Mouse (Mus musculus): ENCODE data around the gene Ccdc28b. TPM values are rescaled to one million over a fixed set of nuclear protein-coding genes. Genes with fewer than 3 reads are reported as not detected.
A peak's percentile ranks its signal among the peaks of the same experiment; 100 is the strongest.

The Ccdc28b gene
- polyA plus RNA-seq, 1 experiment from 2014 or later = 141 TPM

DNA sequence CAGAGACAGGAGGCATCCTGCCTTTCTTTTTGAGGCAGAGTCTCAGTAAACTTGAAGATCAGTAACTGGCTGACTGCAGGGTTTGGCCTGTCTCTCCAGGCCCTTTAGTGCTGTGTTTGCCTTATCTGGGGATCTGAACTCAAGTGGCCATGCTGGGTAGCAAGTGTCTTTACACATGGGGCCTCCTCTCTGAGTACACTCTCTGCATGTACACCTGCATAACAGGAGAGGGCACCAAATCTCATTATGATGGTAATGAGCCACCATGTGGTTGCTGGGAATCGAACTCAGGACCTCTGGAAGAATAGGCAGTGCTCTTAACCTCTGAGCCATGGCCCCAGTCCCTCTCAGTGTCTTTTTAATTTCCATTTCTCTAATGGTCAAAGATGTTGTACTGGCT, 41.5 kb downstream of the Ccdc28b start:
- Histone ChIP-seq H3K9me3 (ENCODE audit: control insufficient read depth, low read length) (no peaks in the 10 kb centered on the region), H3K36me3 (ENCODE audit: control insufficient read depth, insufficient read depth, low read length) (no peaks in the 10 kb centered on the region), H3K4me1 (ENCODE audit: control insufficient read depth, insufficient read depth, low read length) (no peaks in the 10 kb centered on the region), H3K27ac (ENCODE audit: low read depth, low read length) (no peak overlapping the region), H3K4me2 (ENCODE audit: low read depth, low read length) (no peak overlapping the region), H3K27me3 (ENCODE audit: control insufficient read depth, insufficient read depth, low read length) (no peaks in the 10 kb centered on the region), H3K4me3 (ENCODE audit: low read depth, low read length) (no peak overlapping the region), H3K9ac (replicated peaks; ENCODE audit: low read depth, low read length) (no peak overlapping the region)
- no peak for ATAC-seq (ENCODE audit: low read depth)
- 80% methylated on average over 1 of the region's 1 CpGs for WGBS

DNA sequence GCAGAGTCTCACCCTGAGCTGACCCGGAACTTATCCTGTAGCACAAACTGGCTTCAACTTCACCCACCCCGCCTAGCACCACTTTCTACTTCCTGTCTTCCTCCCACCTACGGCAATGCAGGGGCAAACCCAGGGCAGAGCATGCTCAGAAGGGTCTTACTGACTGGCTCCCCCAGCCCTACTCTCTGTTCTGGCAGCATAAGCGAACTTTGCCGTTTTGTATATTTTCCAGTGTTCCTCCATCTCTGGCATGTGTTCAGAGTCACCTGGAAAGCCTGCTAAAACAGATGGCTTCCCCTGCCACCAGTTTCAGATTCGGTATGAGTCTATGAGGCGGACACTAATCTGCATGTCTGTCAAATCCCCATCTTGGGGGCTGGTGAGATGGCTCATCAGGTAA, 43.4 kb downstream of the Ccdc28b start:
- Histone ChIP-seq H3K27me3 (ENCODE audit: control insufficient read depth, insufficient read depth, low read length) (no peaks in the 10 kb centered on the region), H3K36me3 (ENCODE audit: control insufficient read depth, insufficient read depth, low read length) (no peaks in the 10 kb centered on the region), H3K9me3 (ENCODE audit: control insufficient read depth, low read length) (no peaks in the 10 kb centered on the region), H3K27ac (ENCODE audit: low read depth, low read length) (no peak overlapping the region), H3K4me2 (ENCODE audit: low read depth, low read length) (no peak overlapping the region), H3K4me3 (ENCODE audit: low read depth, low read length) (no peak overlapping the region), H3K4me1 (ENCODE audit: control insufficient read depth, insufficient read depth, low read length) (no peaks in the 10 kb centered on the region; the same call in 1 of the 2 replicates), H3K9ac (replicated peaks; ENCODE audit: low read depth, low read length) (no peak overlapping the region)
- ATAC-seq (ENCODE audit: low read depth) = no peak
- 78% methylated on average over 7 of the region's 7 CpGs for WGBS

DNA sequence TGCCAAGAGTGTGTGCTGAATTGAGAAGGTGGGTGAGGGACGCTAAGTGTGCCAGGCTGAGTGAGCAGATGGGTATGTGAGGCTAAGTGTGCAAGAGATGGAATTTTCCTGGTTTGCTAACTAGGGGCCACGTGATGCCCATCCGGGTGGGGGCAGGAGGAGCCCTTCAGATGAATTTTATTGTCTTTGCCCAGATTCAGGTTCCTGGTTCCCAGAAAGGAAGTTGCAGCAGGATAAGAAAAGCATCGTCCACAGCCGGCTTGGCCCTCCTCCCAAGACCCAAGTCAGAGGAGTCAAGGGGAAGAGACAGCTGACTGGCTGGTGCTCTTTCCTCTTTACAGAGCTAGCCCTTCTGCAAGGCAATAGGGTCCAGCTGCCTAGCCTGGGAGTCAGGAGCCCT, 45.3 kb downstream of the Ccdc28b start, which contains the start of gene Fam167b:
Gene Fam167b, minus strand, starts transcription at position 84 of the 400 bp plus-strand sequence.
- no peak within 1 kb of the TSS for H3K9ac ChIP-seq (replicated peaks; ENCODE audit: low read depth, low read length)
- 78% methylated on average over 5 of the region's 5 CpGs for WGBS
- H3K4me1 ChIP-seq (ENCODE audit: control insufficient read depth, insufficient read depth, low read length) = no peaks in the 10 kb centered on the region; the same call in 1 of the 2 replicates
- no peaks in the 10 kb centered on the region for H3K27me3 ChIP-seq (ENCODE audit: control insufficient read depth, insufficient read depth, low read length)
- H3K9me3 ChIP-seq (ENCODE audit: control insufficient read depth, low read length) = no peaks in the 10 kb centered on the region
- no peak within 1 kb of the TSS for H3K4me3 ChIP-seq (ENCODE audit: low read depth, low read length)
- no peak within 1 kb of the TSS for H3K27ac ChIP-seq (ENCODE audit: low read depth, low read length)
- no peak within 1 kb of the TSS for H3K4me2 ChIP-seq (ENCODE audit: low read depth, low read length)
- H3K36me3 ChIP-seq (ENCODE audit: control insufficient read depth, insufficient read depth, low read length) = no peaks in the 10 kb centered on the region
- no peak for ATAC-seq (ENCODE audit: low read depth)

DNA sequence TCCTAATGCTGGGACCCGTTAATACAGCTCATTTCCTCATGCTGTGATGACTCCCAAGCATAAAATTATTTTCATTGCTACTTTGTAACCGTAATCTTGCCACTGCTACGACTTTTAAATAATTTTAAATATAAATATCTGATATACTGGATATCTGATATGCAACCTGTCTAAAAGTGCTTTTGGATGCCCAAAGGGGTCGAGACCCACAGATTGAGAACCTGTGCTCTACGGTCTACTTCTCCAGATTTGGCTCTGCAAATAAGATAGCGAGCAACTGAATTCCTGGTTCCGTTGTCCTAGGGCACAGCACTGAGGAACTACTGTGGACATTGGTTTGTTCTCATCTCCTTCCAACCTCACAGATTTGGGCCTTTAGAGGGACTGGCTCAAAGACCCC, 46.1 kb downstream of the Ccdc28b start:
- Histone ChIP-seq H3K36me3 (ENCODE audit: control insufficient read depth, insufficient read depth, low read length) (no peaks in the 10 kb centered on the region), H3K9me3 (ENCODE audit: control insufficient read depth, low read length) (no peaks in the 10 kb centered on the region), H3K27ac (ENCODE audit: low read depth, low read length) (no peak overlapping the region), H3K27me3 (ENCODE audit: control insufficient read depth, insufficient read depth, low read length) (no peaks in the 10 kb centered on the region), H3K4me3 (ENCODE audit: low read depth, low read length) (no peak overlapping the region), H3K4me2 (ENCODE audit: low read depth, low read length) (no peak overlapping the region), H3K9ac (replicated peaks; ENCODE audit: low read depth, low read length) (no peak overlapping the region), H3K4me1 (ENCODE audit: control insufficient read depth, insufficient read depth, low read length) (no peaks in the 10 kb centered on the region; the same call in 1 of the 2 replicates)
- ATAC-seq (ENCODE audit: low read depth) = no peak
- WGBS = 83% methylated on average over 7 of the region's 7 CpGs

DNA sequence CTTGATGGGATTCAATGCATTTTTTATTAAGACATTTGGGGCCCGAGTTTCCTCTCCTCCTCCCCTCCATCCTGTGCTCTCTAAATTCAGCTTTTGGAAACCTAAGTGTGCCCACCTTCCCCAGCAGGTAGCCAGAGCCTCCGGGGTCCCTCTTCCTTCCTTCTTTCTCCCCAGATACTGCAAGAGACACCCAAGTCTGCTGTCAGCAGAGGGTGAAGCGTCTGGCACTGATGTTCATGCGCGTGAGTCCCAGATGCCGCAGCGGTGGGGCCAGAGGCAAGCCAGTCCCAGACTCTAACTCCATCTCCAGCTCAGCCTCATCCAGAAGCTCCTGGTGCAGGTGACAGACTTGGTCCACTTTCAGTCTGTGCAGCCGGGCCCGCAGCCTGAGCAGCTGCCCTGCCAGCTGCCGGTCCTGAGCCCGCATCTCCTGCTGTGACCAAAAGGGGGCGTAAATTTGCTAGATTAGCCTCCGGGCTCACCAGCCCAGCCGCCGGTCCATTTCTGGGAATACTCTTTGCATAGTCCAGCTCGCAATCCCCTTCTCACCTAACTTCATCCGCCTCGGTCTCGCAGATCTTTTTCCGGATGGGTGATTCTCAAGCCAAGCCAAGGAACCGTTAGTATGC, 46.8 kb downstream of the Ccdc28b start:
- Histone ChIP-seq H3K4me2 (ENCODE audit: low read depth, low read length) (peak overlapping the region; percentile 14; the same call in 1 of the 2 replicates), H3K4me3 (ENCODE audit: low read depth, low read length) (no peak overlapping the region), H3K9ac (replicated peaks; ENCODE audit: low read depth, low read length) (no peak overlapping the region), H3K36me3 (ENCODE audit: control insufficient read depth, insufficient read depth, low read length) (no peaks in the 10 kb centered on the region), H3K27ac (ENCODE audit: low read depth, low read length) (no peak overlapping the region), H3K9me3 (ENCODE audit: control insufficient read depth, low read length) (no peaks in the 10 kb centered on the region), H3K27me3 (ENCODE audit: control insufficient read depth, insufficient read depth, low read length) (no peaks in the 10 kb centered on the region), H3K4me1 (ENCODE audit: control insufficient read depth, insufficient read depth, low read length) (no peaks in the 10 kb centered on the region; the same call in 1 of the 2 replicates)
- ATAC-seq (ENCODE audit: low read depth) = no peak
- 33% methylated on average over 21 of the region's 21 CpGs for WGBS

DNA sequence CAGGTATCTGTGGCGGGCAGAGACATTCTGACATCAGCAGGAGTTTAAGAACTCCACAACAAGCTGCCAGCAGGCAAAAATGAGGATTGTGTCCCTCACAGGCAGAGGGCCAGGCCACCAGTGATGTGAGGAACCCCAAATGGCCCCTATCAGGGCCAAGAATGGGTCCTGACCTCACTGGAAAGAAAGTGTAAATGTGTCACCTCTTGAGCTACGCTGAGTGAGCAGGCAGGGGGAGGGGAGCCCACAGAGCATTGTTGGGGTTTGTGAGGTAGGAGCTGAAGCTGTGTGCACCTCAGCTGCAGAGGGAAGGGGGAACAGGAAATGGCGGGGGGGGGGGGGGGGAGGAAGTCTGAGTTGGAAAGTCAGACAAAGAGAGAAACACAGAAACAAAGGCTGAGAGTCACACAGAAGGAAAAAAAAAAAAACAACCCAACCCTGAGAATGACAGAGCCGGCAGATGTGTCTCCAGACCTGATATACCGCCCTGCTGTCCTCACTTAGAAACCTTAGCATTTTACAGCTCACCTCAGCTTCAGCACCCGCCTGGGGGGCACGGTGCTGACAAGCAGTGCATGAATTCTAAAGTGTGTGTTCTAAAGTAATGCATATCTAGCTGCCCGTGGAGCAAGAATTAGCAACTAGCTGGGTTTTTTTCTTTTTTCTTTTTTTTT, 48.4 kb downstream of the Ccdc28b start:
- Histone ChIP-seq H3K9ac (replicated peaks; ENCODE audit: low read depth, low read length) (no peak overlapping the region), H3K4me2 (ENCODE audit: low read depth, low read length) (no peak overlapping the region), H3K4me1 (ENCODE audit: control insufficient read depth, insufficient read depth, low read length) (no peaks in the 10 kb centered on the region; the same call in 1 of the 2 replicates), H3K36me3 (ENCODE audit: control insufficient read depth, insufficient read depth, low read length) (no peaks in the 10 kb centered on the region), H3K4me3 (ENCODE audit: low read depth, low read length) (no peak overlapping the region), H3K9me3 (ENCODE audit: control insufficient read depth, low read length) (no peaks in the 10 kb centered on the region), H3K27me3 (ENCODE audit: control insufficient read depth, insufficient read depth, low read length) (no peaks in the 10 kb centered on the region), H3K27ac (ENCODE audit: low read depth, low read length) (no peak overlapping the region)
- ATAC-seq (ENCODE audit: low read depth) = no peak
- WGBS = 41% methylated on average over 8 of the region's 8 CpGs

DNA sequence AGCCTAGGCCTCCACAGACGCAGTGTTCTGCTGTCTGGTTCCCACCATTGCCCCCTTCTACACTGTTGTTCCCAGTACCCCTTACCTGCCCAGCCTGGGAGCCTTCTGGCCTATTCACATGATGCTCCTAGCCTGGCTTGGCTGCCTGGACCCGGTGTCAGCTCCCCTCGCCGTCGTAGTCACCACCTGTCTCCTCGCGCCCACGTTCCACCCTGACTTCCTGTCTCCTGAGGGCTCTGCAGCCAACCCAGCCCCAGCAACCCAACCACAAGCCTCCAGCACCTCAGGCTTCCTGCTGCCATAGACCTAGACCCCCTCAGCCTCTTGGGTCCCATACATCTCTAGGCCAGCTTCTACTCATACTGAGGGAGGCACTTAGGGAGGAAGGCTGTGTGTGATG, 50.3 kb downstream of the Ccdc28b start, which contains the start of gene Lck:
Gene Lck, minus strand, starts transcription at position 212 of the 400 bp plus-strand sequence.
- no peaks in the 10 kb centered on the region for H3K27me3 ChIP-seq (ENCODE audit: control insufficient read depth, insufficient read depth, low read length)
- no peaks in the 10 kb centered on the region; the same call in 1 of the 2 replicates for H3K4me1 ChIP-seq (ENCODE audit: control insufficient read depth, insufficient read depth, low read length)
- H3K4me3 ChIP-seq (ENCODE audit: low read depth, low read length) = no peak within 1 kb of the TSS
- ATAC-seq (ENCODE audit: low read depth) = no peak
- H3K9ac ChIP-seq (replicated peaks; ENCODE audit: low read depth, low read length) = no peak within 1 kb of the TSS
- H3K36me3 ChIP-seq (ENCODE audit: control insufficient read depth, insufficient read depth, low read length) = no peaks in the 10 kb centered on the region
- no peaks in the 10 kb centered on the region for H3K9me3 ChIP-seq (ENCODE audit: control insufficient read depth, low read length)
- H3K4me2 ChIP-seq (ENCODE audit: low read depth, low read length) = no peak within 1 kb of the TSS
- no peak within 1 kb of the TSS for H3K27ac ChIP-seq (ENCODE audit: low read depth, low read length)
- 93% methylated on average over 7 of the region's 8 CpGs for WGBS

DNA sequence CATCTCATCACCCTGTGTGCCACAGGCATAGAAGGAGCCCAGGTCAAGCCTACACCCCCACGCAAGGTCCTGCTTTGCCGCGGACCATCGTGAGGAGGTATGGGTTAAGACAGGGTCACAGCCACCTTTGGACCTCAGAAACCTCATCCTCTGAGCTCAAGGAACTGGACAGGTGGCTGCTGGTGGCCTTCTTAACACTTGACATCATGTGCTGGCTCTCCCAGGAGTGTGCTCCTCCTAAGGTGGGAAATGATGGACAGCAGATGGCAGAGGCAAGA, 50.7 kb downstream of the Ccdc28b start:
- no peak overlapping the region for H3K4me2 ChIP-seq (ENCODE audit: low read depth, low read length)
- no peaks in the 10 kb centered on the region; the same call in 1 of the 2 replicates for H3K4me1 ChIP-seq (ENCODE audit: control insufficient read depth, insufficient read depth, low read length)
- no peaks in the 10 kb centered on the region for H3K36me3 ChIP-seq (ENCODE audit: control insufficient read depth, insufficient read depth, low read length)
- H3K9me3 ChIP-seq (ENCODE audit: control insufficient read depth, low read length) = no peaks in the 10 kb centered on the region
- no peak overlapping the region for H3K4me3 ChIP-seq (ENCODE audit: low read depth, low read length)
- H3K27me3 ChIP-seq (ENCODE audit: control insufficient read depth, insufficient read depth, low read length) = no peaks in the 10 kb centered on the region
- WGBS = 93% methylated on average over 4 of the region's 4 CpGs
- no peak for ATAC-seq (ENCODE audit: low read depth)
- no peak overlapping the region for H3K9ac ChIP-seq (replicated peaks; ENCODE audit: low read depth, low read length)
- no peak overlapping the region for H3K27ac ChIP-seq (ENCODE audit: low read depth, low read length)

DNA sequence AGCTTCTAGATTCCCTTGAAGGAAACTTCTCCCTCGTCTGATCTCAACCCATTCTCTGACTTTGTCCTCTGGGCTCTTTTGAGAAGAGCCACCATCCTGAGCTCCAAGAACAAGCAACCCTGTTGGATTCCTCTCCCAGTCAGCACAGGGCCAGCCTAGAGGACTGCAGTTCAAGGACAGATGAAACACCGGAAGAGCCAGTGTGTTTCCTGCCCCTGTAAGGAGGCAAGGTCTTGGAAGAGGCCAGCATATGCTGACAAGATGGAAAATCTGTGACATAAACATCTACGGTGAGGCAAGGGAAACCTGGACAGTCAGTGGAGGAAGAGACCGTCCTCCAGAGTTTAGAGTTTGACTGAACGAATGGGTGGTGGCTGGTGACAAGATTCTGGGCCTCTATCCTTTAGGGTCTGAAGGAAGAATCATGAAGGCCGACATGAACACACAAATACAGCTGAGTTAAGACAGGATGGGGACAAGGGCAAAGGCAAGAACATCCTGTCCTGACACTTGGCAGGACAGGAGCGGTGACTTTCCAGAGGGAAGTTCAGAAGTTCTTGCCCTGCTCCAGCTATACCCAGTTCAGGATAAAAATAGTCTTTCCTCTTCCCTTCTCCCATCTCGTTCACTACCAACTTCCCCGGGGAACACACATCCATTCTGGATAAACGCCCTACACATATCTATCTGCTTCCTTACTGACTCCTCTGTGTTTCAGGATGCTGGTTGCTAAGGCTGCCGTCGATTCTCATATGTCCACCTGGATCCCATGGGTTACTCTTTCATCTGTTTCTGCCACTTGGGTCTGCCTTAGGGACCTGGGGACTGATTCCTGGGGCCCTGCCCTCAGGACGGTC, 51.3 kb downstream of the Ccdc28b start:
- Histone ChIP-seq H3K36me3 (ENCODE audit: control insufficient read depth, insufficient read depth, low read length) (no peaks in the 10 kb centered on the region), H3K9ac (replicated peaks; ENCODE audit: low read depth, low read length) (no peak overlapping the region), H3K4me1 (ENCODE audit: control insufficient read depth, insufficient read depth, low read length) (no peaks in the 10 kb centered on the region; the same call in 1 of the 2 replicates), H3K27ac (ENCODE audit: low read depth, low read length) (no peak overlapping the region), H3K9me3 (ENCODE audit: control insufficient read depth, low read length) (no peaks in the 10 kb centered on the region), H3K4me2 (ENCODE audit: low read depth, low read length) (no peak overlapping the region), H3K4me3 (ENCODE audit: low read depth, low read length) (no peak overlapping the region), H3K27me3 (ENCODE audit: control insufficient read depth, insufficient read depth, low read length) (no peaks in the 10 kb centered on the region)
- WGBS = 89% methylated on average over 13 of the region's 13 CpGs
- ATAC-seq (ENCODE audit: low read depth) = no peak

All from neural tube, embryonic 14.5 days (tissue).